Mouse (Mus musculus) ES-E14 (cell line): ENCODE results near the gene Gtf2b. TPM values are rescaled to one million over a fixed set of nuclear protein-coding genes. Genes with fewer than 3 reads are reported as not detected.

ENCODE experiments used
- DNase-seq: peaks from one replicate; pipeline ENCODE4 v3.0.0-alpha.2; 2013; ENCODE audit warnings: low read depth, low spot score
- H3K27ac ChIP-seq: 2 replicates; pipeline ENCODE4 v1.5.1; 2012; ENCODE audit warnings: low read depth, mild to moderate bottlenecking, low read length, moderate library complexity, mixed read lengths; ENCODE audit not compliant: poor library complexity, insufficient read depth, severe bottlenecking
- H3K36me3 ChIP-seq: 2 replicates; pipeline ENCODE4 v1.6.1; 2012; ENCODE audit warnings: mild to moderate bottlenecking, low read length, moderate library complexity, mixed read lengths; ENCODE audit not compliant: control insufficient read depth, poor library complexity, insufficient read depth, severe bottlenecking
- H3K4me1 ChIP-seq, 2 experiments: fragments of 150-350 bp in 1 of 2; sonication (generic) in 1 of 2; 2 replicates each; pipeline ENCODE4 v1.6.1; 2012; ENCODE audit warnings: low read length in 2 of 2, mild to moderate bottlenecking in 1 of 2, mixed read lengths in 1 of 2; ENCODE audit not compliant: control insufficient read depth in 2 of 2, insufficient read depth in 2 of 2, poor library complexity in 1 of 2
- H3K4me3 ChIP-seq, 2 experiments: fragments of 150-350 bp in 1 of 2; sonication (generic) in 1 of 2; 2 replicates each; pipeline ENCODE4 v1.5.1; 2012; ENCODE audit warnings: low read length in 2 of 2, low read depth in 1 of 2, mild to moderate bottlenecking in 1 of 2, mixed read lengths in 1 of 2; ENCODE audit not compliant: insufficient read depth in 1 of 2, poor library complexity in 1 of 2, severe bottlenecking in 1 of 2
- H3K9ac ChIP-seq: 2 replicates; pipeline ENCODE4 v1.6.1; 2012; ENCODE audit warnings: low read depth, mild to moderate bottlenecking, low read length, mixed read lengths; ENCODE audit not compliant: poor library complexity, insufficient read depth, severe bottlenecking
- H3K9me3 ChIP-seq: fragments of 150-350 bp; sonication (generic); 2 replicates; pipeline ENCODE4 v1.6.1; 2012; ENCODE audit warnings: low read depth, mild to moderate bottlenecking, low read length; ENCODE audit not compliant: control insufficient read depth, insufficient read depth
- CHD2 ChIP-seq: IDR thresholded peaks from 2 replicates; pipeline ENCODE4 v1.6.1; 2014; ENCODE audit warnings: mild to moderate bottlenecking, low read depth, low read length, inconsistent platforms
- HCFC1 ChIP-seq: IDR thresholded peaks from 2 replicates; pipeline ENCODE4 v1.6.1; 2012; ENCODE audit warnings: low read length, inconsistent platforms, borderline replicate concordance; ENCODE audit not compliant: insufficient read depth
- MAFK ChIP-seq: IDR thresholded peaks from 2 replicates; pipeline ENCODE4 v1.6.1; 2014; ENCODE audit warnings: mild to moderate bottlenecking, low read depth, low read length, inconsistent platforms; ENCODE audit not compliant: insufficient read depth
- ZC3H11A ChIP-seq: IDR thresholded peaks from 2 replicates; pipeline ENCODE4 v1.6.1; 2012; ENCODE audit warnings: low read depth, mild to moderate bottlenecking, inconsistent platforms, low read length, borderline replicate concordance
- ZNF384 ChIP-seq: IDR thresholded peaks from 2 replicates; pipeline ENCODE4 v1.6.1; 2012; ENCODE audit warnings: low read depth, low read length, inconsistent platforms
- in situ Hi-C, 2 experiments: fragments of 600-800 bp; cut with MboI; formaldehyde crosslinking; loops; one replicate each; pipeline ENCODE4 v1.15.1; 2025; ENCODE audit warnings: low sequenced_read_pairs in 2 of 2, inconsistent platforms in 1 of 2; ENCODE audit not compliant: unreplicated experiment in 2 of 2
- total RNA-seq: library from RNA; depleted of rRNA; stranded (reverse); fragments of 300-350 nt; gene quantifications from 2 replicates; pipeline ENCODE4 v1.2.3, GENCODE M21; 2012; rRNA removed

Gtf2b gene
- total RNA-seq: 27.7 and 45.6 TPM in 2 replicates

DNA sequence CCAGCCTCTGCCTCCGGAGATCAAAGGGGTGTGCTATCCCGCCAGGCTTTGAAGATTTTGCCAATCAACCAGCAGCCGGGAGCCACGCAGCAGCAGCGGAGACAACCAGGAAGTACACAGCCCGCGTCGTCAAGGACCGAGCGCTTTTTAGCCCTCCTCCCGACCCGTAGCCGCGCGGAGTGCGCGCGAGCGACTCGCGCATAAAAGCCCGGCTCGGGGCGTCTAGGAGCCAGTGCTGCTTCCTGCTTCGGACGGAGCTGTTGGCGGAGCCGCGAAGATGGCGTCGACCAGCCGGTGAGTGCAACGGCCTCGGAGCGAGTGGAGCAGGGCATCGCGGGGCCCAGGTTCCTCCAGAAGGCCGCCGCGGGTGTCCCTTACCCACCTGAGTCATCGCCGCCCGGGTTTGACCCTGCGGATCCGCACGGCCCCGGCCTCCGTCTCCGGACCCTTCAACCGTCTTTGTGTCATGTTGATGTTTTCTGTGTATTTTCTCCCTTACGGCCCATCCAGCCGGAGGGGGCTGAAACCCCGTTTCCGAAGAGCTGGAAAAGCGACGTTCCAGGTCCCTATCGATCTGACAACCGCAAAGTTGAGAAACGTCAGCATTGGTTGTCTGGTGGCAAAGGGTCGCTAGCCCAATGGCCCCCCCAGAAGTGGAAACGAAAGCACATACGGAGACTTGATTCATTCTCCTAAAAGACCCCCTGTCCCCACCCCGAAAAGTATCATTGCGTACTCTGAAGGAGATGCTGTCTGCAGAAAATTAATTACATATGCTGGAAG lies at the start of gene Gtf2b:
TSS of gene Gtf2b (plus strand) at position 51 of the 783 bp plus-strand sequence.
- peak within 1 kb of the TSS; percentile 23; the same call in 1 of the 2 replicates for H3K27ac ChIP-seq

DNA sequence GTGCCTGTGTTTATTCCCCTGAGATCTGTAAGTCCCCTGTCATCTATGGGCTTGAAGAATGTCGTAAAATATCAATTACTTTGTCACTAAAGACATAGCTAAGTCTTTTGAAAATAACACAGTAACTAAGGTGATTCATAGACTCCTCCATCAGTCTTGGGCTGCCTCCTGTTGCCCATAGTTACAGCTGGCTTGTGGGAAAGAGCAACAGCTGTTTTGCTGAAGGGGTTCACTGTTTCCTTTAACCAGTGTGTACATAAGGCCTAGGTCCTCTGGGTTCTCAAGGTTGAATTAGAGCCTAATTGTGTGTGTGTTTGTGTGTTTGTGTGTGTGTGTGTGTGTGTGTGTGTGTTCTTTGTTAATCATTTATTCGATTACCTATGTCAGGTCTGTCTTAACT lies 39.4 kb upstream of the Gtf2b start:
- Histone ChIP-seq H3K36me3 (peaks cover 9% of the 10 kb centered on the region), H3K9me3 (no peaks in the 10 kb centered on the region), H3K4me3 (no peak overlapping the region), H3K27ac (no peak overlapping the region), H3K4me1 (no peaks in the 10 kb centered on the region), H3K9ac (no peak overlapping the region)
- no peak for DNase-seq
- TF ChIP-seq ZC3H11A: no peak
- TF ChIP-seq ZNF384: no peak
- TF ChIP-seq CHD2: no peak
- no peak for TF ChIP-seq MAFK
- TF ChIP-seq HCFC1: no peak
- in situ Hi-C loops: no loop called here

More for the DNA sequence above, at the start of gene Gtf2b:
- Histone ChIP-seq H3K9me3 (no peaks in the 10 kb centered on the region), H3K9ac (peak within 1 kb of the TSS; percentile 98), H3K36me3 (no peaks in the 10 kb centered on the region), H3K4me1 (peaks cover 2 to 9% of the 10 kb centered on the region in 2 experiments; a peak in 3 of 4 replicates), H3K4me3 (peak within 1 kb of the TSS; percentile 85 to 97)
- TF ChIP-seq MAFK: no peak
- TF ChIP-seq CHD2: no peak
- TF ChIP-seq ZC3H11A: no peak
- peak; percentile 76; the same call in 1 of the 2 replicates for TF ChIP-seq HCFC1
- no peak for TF ChIP-seq ZNF384
- in situ Hi-C loops: no loop called here
- DNase-seq: peak; percentile 83

DNA sequence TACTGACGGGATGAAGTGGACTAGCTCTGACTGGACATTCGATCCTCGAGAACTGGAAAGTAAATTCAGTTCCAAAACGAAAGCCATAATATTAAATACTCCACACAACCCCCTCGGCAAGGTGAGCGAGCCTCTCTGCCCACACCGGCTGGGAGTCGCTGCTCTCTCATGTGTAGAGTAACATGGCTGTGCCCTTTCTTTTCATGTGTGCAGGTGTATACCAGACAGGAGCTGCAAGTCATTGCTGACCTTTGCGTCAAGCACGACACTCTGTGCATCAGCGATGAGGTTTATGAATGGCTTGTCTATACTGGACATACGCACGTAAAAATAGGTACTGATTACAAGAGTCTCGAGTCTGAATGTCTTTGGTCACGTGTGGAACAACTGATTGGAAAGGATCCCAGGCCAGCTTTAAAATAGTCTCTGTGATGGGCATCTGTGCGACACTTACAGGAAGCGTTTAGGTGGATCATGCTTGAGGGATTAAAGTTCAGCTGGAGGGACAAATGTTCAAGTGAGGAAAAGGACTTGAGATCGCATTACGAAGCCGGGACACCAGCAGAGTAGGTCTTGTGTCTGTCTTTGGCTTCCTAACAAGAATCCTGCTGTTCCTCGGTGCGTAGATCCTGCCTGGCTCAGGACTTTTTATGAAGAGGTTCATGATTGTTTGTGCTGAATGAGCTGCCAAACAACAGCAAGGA lies 38.7 kb upstream of the Gtf2b start:
- Histone ChIP-seq H3K9me3 (no peaks in the 10 kb centered on the region), H3K27ac (no peak overlapping the region), H3K36me3 (peaks cover 9% of the 10 kb centered on the region), H3K9ac (no peak overlapping the region), H3K4me3 (no peak overlapping the region), H3K4me1 (no peaks in the 10 kb centered on the region)
- DNase-seq: no peak
- in situ Hi-C loops: no loop called here
- no peak for TF ChIP-seq ZC3H11A
- TF ChIP-seq ZNF384: no peak
- no peak for TF ChIP-seq MAFK

DNA sequence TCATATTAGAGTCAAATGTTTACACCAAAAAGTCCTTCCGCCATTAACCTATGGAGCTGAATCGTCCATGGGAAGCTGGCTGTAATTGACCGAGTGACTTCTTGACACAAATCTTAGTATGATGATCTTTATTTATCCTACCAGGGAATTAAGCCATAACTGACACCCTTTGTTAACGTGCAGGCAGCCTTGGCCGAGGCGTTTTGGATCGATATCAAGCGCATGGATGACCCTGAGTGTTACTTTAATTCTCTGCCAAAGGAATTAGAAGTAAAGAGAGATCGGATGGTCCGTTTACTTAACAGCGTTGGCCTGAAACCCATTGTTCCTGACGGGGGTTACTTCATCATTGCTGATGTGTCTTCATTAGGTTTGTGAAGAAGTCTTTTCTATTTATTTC lies 30.6 kb upstream of the Gtf2b start:
- in situ Hi-C loops: no loop called here
- Histone ChIP-seq H3K9me3 (no peaks in the 10 kb centered on the region), H3K4me3 (no peak overlapping the region), H3K9ac (no peak overlapping the region), H3K36me3 (peaks cover 3% of the 10 kb centered on the region; the same call in 1 of the 2 replicates), H3K4me1 (no peaks in the 10 kb centered on the region), H3K27ac (no peak overlapping the region)
- DNase-seq: no peak
- TF ChIP-seq CHD2: no peak
- TF ChIP-seq MAFK: no peak
- no peak for TF ChIP-seq HCFC1
- TF ChIP-seq ZNF384: no peak
- no peak for TF ChIP-seq ZC3H11A
